Mouse (Mus musculus): ENCODE data around the gene AI854703. TPM values are rescaled to one million over a fixed set of nuclear protein-coding genes. Genes with fewer than 3 reads are reported as not detected.

AI854703 gene
- under 1 TPM in 1 of 2 experiments, not detected in 1; 0.13 TPM for total RNA-seq (2023)

GRCm38 (mm10) chr6:48626464-48626863, at the start of gene AI854703:
AI854703 (plus strand) TSS chr6:48626764.

GRCm38 (mm10) chr6:48589194-48589750, 37.3 kb upstream of the AI854703 start, which contains the start of gene Gm45021:
Gm45021 (plus strand) TSS chr6:48589610.

GRCm38 (mm10) chr6:48593158-48594042, 33.2 kb upstream of the AI854703 start, which contains the start of the genes Repin1 and Gm44965:
Repin1 (plus strand) TSS chr6:48593883.
Gm44965 (plus strand) TSS chr6:48593941.

GRCm38 (mm10) chr6:48601271-48602079, 25.1 kb upstream of the AI854703 start, which contains the start of gene Zfp775:
Zfp775 (plus strand) TSS chr6:48602063.

GRCm38 (mm10) chr6:48646995-48647394, 20.4 kb downstream of the AI854703 start, which contains the start of gene Gimap8:
Gimap8 (plus strand) TSS chr6:48647234.

GRCm38 (mm10) chr6:48675931-48676859, 49.6 kb downstream of the AI854703 start, which contains the start of gene Gimap9:
Gimap9 (plus strand) TSS chr6:48676129.

Other genes with a start within 250 kb of the AI854703 start
- 1 to 10 TPM; 1.4 to 1.8 TPM for gene Krba1, start 231.2 kb upstream of the AI854703 start, total RNA-seq (2023)
- 10 to 100 TPM; 12.4 to 16.9 TPM for gene Zfp467, start 180.9 kb upstream of the AI854703 start, total RNA-seq (2023)
- under 1 TPM; 0.04 to 0.09 TPM for gene Sspo, start 178.5 kb upstream of the AI854703 start, total RNA-seq (2023)
- gene Atp6v0e2, start 89.1 kb upstream of the AI854703 start, total RNA-seq (2023) = under 1 TPM; 0.35 to 0.67 TPM
- 10 to 100 TPM; 26.3 to 32.0 TPM for gene Lrrc61, start 72.0 kb upstream of the AI854703 start, total RNA-seq (2023)
- gene Rarres2, start 54.0 kb upstream of the AI854703 start, total RNA-seq (2023) = not detected
- gene Gm45021, start 37.2 kb upstream of the AI854703 start, total RNA-seq (2023) = not detected
- gene Repin1, start 32.9 kb upstream of the AI854703 start, total RNA-seq (2023) = 1 to 10 TPM; 1.8 to 5.0 TPM
- gene Gm44965, start 32.8 kb upstream of the AI854703 start, total RNA-seq (2023) = not detected
- gene Zfp775, start 24.7 kb upstream of the AI854703 start, total RNA-seq (2023) = 1 to 10 TPM in 1 of 2 experiments, under 1 TPM in 1; 0.89 to 3.1 TPM
- gene Gimap8, start 20.5 kb downstream of the AI854703 start, total RNA-seq (2023) = under 1 TPM; 0.26 to 0.31 TPM
- 1 to 10 TPM; 3.6 to 4.9 TPM for gene Gimap9, start 49.4 kb downstream of the AI854703 start, total RNA-seq (2023)
- under 1 TPM; 0.66 to 0.95 TPM for gene Gimap4, start 57.8 kb downstream of the AI854703 start, total RNA-seq (2023)
- 1 to 10 TPM; 5.0 to 5.9 TPM for gene Gimap6, start 81.5 kb downstream of the AI854703 start, total RNA-seq (2023)
- gene Gm28053, start 91.8 kb downstream of the AI854703 start, total RNA-seq (2023) = not detected
- under 1 TPM in 1 of 2 experiments, not detected in 1; 0.56 TPM for gene Gimap7, start 91.9 kb downstream of the AI854703 start, total RNA-seq (2023)
- gene Gimap1, start 112.3 kb downstream of the AI854703 start, total RNA-seq (2023) = 1 to 10 TPM in 1 of 2 experiments, under 1 TPM in 1; 0.93 to 1.1 TPM
- gene Gimap5, start 119.4 kb downstream of the AI854703 start, total RNA-seq (2023) = 1 to 10 TPM; 1.1 to 1.4 TPM
- gene Gimap3, start 144.1 kb downstream of the AI854703 start, total RNA-seq (2023) = 1 to 10 TPM in 1 of 2 experiments, under 1 TPM in 1; 0.89 to 1.3 TPM
- 10 to 100 TPM in 1 of 2 experiments, 1 to 10 TPM in 1; 8.1 to 19.0 TPM for gene Tmem176a, start 214.2 kb downstream of the AI854703 start, total RNA-seq (2023)
- 10 to 100 TPM; 19.5 to 23.8 TPM for gene Tmem176b, start 214.7 kb downstream of the AI854703 start, total RNA-seq (2023)
- gene Aoc1, start 246.1 kb downstream of the AI854703 start, total RNA-seq (2023) = not detected

Measured in neutrophil, adult 59 days (primary cell).